Mouse (Mus musculus): ENCODE data around the gene Tm7sf3.

The Tm7sf3 gene

DNA sequence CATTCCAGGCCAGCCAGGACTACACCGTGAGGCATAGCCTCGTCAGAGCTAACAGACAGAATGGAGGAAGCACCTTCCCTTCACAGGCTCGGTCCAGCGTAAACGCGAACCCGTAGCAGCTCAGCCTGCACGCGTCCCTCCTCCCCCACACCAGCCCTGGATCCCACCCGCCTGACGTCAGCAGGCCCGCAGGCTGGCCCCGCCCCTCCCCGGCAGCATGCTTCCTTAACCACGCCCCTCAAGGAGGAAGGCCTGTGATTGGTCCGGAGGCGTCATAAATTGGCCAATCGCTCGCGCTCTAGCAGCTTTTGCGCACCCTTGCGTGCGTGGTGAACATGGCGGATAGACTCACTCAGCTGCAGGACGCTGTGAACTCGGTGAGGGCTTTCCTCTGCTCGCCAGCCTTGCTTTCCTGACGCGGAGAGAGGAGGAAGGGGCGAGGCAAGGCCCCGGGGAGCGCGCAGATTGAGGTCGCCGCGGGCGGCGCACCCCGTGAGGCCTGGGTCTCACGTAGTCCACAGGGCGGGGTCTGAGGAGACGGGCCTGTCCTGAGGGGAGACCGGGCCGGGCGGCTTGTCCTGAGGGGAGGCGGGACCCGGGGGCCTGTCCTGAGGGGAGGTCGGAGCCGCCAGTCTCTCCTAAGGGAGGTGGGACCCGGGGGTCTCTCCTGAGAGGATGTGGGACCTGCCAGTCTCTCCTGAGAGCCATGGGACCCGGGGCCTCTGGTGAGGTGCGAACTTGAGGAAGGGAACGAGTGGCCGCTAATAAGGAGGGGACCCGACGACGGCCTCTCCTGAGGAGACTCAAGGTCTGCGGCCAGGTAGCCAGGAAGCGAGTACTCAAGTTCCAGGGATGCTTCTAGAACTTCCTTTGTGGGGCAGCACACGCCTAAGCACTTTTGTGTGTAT lies at the start of gene Tm7sf3, which contains the start of gene Med21:
Gene Tm7sf3, minus strand, starts transcription at position 549 of the 908 bp plus-strand sequence.
Gene Med21, plus strand, starts transcription at position 272 of the 908 bp plus-strand sequence.
- DNase-seq (ENCODE audit: low spot score): peak; percentile 99

GRCm38 (mm10) chr6:146688861-146689260 lies 46.2 kb upstream of the Tm7sf3 start:
- DNase-seq (ENCODE audit: low spot score): no peak

- no peak for DNase-seq (ENCODE audit: low spot score)
Measured at GRCm38 (mm10) chr6:146688010-146688409, 45.4 kb upstream of the Tm7sf3 start.

- DNase-seq (ENCODE audit: low spot score): no peak
Measured at GRCm38 (mm10) chr6:146686463-146687196, 44.0 kb upstream of the Tm7sf3 start.

- peak; percentile 89 for DNase-seq (ENCODE audit: low spot score)
Measured at GRCm38 (mm10) chr6:146685781-146686308, 43.2 kb upstream of the Tm7sf3 start.

DNA sequence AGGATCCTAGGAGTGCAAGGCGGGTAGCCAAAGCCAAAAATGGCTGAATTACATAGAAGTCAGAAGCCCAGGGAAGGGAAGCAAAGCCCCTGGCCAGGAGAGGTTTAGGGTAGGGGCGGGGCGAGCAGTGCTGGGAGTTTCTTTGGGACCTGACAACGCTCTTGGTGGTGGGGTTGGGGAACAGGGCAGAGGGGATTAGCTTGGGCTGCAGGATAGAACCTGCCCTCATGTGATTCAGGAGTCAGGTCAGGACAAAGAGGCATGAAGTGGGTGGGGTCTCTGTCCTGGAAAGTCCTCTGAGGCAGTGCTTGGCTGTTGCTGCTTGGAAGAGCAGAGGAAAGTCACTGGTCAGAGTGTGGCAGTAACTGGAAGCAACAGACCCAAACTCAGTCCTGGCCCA lies 41.3 kb upstream of the Tm7sf3 start:
- no peak for DNase-seq (ENCODE audit: low spot score)

GRCm38 (mm10) chr6:146678136-146679070 lies 35.8 kb upstream of the Tm7sf3 start:
- DNase-seq (ENCODE audit: low spot score): no peak

GRCm38 (mm10) chr6:146676904-146677303 lies 34.3 kb upstream of the Tm7sf3 start:
- no peak for DNase-seq (ENCODE audit: low spot score)

DNA sequence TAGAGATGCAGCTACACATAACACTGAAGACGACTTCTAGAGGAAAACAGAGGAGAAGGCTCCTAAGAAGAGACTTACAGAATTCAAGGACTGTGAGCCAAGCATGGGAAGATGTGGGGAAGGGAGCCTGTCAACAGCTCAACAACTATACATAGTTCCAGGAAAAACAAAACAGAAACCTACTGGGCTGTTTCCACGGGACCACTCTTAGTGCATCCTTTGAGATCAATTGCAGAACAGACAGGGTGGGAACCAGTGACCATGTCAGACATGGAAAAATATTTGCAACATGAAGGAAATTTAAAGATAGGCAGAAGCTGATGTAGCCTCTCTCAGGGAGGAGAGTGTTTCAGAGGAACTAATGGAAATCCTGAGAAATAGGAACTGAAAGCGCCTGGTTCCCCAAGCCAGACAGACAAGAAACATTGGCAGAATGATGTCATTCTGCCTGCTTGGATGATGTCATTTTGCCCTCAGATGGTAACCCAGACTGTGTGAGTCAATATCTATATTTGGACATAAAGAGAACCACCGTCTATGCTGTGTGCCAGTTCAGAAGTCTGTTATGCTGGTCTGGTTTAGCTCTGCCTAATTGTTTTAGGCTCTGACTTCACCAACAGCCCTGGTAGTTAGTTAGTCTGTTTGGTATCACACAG lies 32.4 kb upstream of the Tm7sf3 start:
- DNase-seq (ENCODE audit: low spot score): no peak

DNA sequence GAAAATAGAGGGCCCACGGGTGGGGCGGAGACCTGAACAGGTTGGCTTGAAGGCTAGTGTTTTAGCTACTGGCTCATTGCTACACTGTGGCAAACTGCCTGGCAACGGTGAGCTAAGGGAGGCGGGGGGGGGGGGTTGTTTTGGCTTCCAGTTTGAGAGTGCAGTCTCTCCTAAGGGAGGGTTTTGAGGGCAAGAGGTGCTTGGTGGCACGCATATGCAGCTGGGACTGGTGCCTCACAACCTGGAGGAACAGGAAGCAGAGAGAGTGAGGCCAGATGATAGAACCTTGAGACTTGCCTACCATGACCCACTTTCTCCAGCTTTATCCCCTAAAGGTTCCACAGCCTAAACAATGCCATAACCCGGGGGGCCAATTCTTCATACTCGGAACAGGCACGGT lies 31.8 kb upstream of the Tm7sf3 start:
- no peak for DNase-seq (ENCODE audit: low spot score)

- no peak for DNase-seq (ENCODE audit: low spot score)
Measured at GRCm38 (mm10) chr6:146673696-146674095, 31.1 kb upstream of the Tm7sf3 start.

DNA sequence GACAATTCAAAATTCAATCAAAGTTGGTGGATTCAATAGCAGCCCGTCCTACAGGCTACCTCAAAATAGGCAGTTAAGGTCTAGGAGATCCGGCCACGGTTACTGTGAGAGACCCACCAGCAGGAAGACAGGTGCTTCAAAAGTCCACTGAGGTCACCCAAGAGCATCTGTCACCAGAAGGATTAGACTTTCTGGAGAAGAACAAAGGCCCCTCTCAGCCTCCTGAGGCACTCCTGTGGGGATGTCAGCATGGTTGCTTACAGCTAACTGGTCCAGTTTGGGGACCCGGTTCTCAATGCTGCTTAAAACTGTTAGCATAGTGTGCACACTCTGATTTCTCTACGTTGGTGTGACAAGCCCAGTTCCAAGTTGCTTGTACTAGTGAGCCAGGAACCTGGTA lies 29.5 kb upstream of the Tm7sf3 start:
- DNase-seq (ENCODE audit: low spot score): no peak

- no peak for DNase-seq (ENCODE audit: low spot score)
Measured at GRCm38 (mm10) chr6:146670956-146671855, 28.6 kb upstream of the Tm7sf3 start.

DNA sequence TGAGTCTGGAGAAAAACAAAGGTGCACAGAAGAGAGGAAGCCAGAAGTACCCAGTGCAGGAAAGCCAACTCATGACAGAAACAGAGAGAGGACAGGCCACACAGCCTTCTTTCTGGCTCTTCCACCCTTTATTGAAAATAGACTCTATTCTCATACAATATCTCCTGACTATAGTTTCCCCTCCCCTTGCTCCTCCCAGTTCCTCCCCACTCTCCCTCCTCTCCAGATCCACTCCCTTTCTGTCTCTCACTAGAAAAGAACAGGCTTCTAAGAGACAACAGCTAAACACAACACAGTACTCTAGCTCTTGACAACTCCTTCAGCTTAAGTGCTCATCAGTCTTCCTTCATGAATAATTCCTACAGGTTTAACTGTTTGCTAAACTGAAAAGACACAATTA lies 26.0 kb upstream of the Tm7sf3 start:
- peak; percentile 31 for DNase-seq (ENCODE audit: low spot score)

GRCm38 (mm10) chr6:146666811-146667210 lies 24.2 kb upstream of the Tm7sf3 start:
- no peak for DNase-seq (ENCODE audit: low spot score)

GRCm38 (mm10) chr6:146665408-146665807 lies 22.8 kb upstream of the Tm7sf3 start:
- no peak for DNase-seq (ENCODE audit: low spot score)

DNA sequence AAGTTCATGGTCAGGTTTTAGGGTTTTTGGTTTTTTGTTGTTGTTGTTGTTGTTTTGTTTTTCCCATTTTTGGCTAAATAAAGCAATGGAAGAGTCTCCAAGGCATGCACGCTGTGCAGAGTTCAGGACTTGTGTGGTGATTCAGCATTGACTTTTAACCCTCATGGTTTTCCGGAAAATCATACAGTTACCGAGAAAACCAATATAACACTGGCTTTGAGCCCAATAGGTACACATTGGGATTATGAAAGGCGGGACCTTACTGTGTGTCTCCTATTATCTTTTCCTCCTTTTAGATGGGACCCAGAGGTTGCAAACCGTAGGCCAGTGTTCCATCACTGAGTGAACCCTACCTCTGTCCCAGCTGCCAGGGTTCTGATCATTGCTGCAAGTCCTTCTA lies 22.3 kb upstream of the Tm7sf3 start:
- DNase-seq (ENCODE audit: low spot score): no peak

DNA sequence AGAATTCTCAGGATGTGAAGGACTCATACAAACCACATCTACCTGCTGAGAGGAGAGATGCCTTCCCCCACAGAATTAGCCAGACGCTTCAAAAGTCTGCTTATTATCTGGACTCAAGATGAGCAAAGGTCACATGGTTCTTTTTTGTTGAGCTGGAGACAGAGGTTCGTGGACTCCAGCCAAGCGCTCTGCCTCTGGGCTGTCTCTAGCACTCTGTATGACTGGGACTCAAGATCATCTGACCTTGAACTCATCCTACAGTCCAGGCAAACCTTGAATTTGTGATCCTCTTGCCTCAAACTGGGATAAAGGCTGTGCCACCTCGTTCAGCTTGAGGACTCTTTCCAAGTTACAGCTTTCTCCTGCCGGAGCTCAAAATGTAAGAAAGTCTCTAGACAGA lies 21.5 kb upstream of the Tm7sf3 start:
- DNase-seq (ENCODE audit: low spot score): peak; percentile 41

DNA sequence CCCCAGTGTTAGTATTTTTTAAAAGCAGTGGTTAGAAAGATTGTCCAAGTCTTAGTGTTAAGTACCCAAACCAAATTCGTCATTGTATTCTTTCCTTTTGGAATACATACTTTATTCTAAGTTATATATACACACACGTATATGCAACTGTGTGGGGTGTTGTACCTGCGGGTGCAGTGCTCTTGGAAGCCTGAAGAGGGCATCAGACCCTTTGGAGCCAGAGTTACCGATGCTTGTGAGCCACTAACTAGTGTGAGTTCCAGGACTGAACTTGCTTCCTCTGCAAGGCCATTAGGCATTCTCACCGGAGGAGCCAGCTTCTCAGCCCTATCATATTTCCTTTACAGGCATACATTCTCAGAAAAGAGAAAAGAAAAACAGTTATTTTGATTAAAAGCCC lies 20.1 kb upstream of the Tm7sf3 start:
- DNase-seq (ENCODE audit: low spot score): peak; percentile 35

DNA sequence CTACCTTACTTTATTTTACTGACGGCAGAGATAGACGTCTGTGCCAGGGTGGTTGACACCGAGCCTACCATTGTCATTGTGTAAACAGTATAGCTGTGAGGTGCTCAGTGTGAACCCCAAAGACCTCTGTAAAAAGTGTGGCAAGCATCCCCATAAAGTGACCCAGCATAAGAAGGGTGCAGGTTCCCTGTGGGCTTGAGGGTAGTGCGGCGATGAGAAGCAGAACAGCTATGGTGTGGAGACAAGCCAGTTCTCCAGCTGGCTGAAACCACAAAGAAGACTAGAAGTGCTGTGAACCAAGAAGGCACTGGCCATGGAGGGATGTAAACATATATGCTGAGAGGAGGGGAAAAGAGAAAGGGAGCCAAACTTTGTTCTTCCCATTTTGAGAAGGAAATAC lies 19.0 kb upstream of the Tm7sf3 start:
- DNase-seq (ENCODE audit: low spot score): no peak

All from adipocyte (in vitro differentiated cells).